Mouse (Mus musculus): ENCODE measurements around the gene Bsn.
A peak's percentile ranks its signal among the peaks of the same experiment; 100 is the strongest.
"Not testable (repeated sequence)": the region's sequence is repeated elsewhere in the genome, so short reads cannot be mapped to it uniquely, and the experiment has no call there.

The Bsn gene

DNA sequence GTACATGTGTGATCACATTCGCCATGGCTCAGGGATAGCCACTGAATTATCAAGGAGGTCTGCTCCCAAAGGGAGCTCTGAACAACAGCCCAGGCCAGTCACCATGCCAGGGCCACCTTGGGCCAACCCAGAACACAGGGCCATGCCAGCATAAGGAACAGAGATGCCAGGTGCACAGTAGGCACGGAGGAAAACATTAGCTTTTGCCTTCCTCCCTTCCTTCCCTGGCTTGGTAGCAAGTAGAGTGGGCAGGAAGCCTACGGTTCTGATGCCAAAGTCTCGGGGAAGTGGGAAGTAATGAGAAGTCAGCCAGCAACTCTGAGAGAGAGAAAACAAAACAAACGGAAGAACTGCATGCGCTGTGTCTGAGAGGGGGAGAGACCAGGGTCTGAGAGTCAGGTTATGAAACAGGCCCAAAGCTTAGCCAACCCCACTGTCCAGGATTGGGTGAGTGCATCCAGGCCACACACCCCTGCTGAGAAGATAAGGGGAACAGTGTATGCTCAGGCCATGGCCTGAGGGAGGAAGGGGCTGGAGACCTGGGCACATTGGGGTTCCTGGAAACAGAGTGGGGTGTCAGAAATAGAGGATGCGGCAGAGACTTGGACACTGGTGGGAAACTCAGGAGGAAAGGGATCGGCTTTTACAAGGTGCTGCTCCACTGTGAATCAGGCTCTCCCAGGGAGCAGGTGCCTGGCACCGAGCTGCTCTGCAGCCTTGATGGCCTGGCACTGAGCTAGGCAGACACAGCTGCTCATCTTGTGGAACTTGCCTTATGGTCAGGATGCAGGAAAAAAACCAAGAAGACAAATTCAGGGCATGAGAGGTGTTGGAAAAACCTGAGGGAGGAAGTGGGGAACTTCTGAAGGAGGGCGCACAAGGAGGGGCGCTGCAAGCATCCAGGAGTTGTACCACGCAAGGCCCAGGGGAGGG is 36.4 kb downstream of the Bsn start:
- no peak for DNase-seq (ENCODE audit: low read depth in 2 of 2, low spot score in 2 of 2)

DNA sequence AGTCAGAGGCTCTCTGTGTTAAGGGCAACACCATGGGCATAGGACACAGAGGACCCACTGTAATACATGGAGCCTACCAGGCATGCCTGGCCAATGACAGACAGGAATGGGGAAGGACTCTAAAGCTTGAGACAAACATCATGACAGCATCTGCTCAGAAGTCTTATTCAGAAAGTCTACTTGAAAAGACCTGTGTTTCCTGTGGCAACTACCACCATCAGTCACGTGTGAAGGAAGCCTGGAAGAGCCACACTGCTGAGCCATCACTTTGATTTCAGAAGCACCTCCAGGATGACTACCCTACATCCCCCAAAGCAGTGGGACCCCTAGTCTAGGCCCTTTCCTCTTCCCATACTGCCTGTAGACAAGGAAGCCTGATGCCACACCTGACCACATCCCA is 39.7 kb downstream of the Bsn start:
- DNase-seq (ENCODE audit: low read depth in 2 of 2, low spot score in 2 of 2): peak in 1 of 2 experiments; percentile 12

DNA sequence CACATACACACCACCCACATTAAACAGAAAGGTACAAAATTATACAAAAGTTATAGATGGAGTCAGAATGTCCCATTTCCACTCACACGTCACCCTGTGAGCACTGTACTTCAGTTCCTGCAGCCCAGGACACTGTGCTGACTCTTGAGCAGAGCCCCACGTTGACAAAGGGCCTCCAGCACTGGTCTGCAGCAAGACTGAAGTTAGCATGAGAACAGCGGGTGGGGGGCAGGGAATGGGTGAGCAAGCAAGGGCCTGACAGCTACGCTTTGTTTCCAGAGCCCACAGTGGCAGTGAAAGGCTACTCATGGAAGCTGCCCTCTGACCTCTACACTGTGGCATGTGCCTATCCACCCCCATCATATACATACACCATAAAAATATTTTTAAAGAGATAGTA is 40.4 kb downstream of the Bsn start:
- DNase-seq (ENCODE audit: low read depth in 2 of 2, low spot score in 2 of 2): no peak

DNA sequence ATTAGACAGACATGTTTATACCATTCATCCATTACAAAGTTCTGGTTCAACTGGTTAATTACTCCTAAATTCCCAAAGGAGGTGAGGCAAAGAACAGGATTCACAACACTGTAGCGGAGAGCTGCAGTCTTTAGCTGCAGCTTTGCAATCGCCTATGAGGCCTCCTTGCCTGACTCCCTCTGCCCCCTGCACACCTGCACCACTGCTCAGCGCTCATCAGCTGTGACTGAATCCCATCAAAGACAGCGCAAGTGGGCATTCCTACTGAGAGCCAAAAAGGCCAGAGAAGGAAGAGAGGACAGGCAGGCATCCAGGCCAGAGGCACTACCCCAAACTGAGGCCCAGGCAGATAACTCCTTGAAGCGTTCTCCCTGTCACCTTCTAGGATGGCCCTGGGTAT is 42.6 kb downstream of the Bsn start:
- DNase-seq (ENCODE audit: low read depth in 2 of 2, low spot score in 2 of 2): no peak

DNA sequence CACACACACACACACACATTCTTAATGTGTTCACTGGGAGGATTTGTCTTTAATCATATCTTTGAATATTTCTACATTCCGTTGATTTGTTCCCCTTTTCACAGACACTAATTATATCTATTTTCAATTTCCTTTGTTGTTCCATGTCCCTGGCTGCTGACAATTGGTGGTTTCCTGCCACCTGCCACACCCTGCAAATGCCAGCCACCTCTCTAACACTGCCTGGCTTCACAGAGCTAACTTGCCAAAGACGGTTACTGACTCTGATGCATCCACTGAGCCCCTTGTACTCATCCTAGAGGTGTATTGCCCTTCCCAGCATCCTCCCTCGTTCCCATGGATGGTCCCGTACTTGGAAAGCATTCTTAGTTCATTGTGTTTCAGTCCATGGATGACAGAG is 43.7 kb downstream of the Bsn start:
- peak; percentile 33 to 56 for DNase-seq (ENCODE audit: low read depth in 2 of 2, low spot score in 2 of 2)

DNA sequence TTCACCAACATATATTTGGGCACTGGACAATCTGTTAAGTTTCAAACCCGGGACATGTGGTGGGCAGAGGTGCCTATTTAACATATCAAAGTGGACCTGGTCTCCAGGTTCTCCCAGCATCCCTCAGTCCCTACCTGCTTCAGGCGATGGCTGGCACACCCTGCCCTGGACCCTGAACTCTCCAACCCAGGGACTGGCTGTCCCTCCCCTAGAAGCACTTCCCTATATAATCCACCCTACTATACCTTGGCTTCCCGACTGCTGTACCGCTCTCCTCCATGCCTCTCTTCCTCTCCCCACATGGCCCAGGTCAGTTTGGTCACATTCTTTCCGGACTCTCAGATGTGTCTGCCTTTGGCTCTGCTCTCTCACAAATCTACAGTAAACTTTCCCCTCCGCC is 44.4 kb downstream of the Bsn start:
- no peak for DNase-seq (ENCODE audit: low read depth in 2 of 2, low spot score in 2 of 2)

DNA sequence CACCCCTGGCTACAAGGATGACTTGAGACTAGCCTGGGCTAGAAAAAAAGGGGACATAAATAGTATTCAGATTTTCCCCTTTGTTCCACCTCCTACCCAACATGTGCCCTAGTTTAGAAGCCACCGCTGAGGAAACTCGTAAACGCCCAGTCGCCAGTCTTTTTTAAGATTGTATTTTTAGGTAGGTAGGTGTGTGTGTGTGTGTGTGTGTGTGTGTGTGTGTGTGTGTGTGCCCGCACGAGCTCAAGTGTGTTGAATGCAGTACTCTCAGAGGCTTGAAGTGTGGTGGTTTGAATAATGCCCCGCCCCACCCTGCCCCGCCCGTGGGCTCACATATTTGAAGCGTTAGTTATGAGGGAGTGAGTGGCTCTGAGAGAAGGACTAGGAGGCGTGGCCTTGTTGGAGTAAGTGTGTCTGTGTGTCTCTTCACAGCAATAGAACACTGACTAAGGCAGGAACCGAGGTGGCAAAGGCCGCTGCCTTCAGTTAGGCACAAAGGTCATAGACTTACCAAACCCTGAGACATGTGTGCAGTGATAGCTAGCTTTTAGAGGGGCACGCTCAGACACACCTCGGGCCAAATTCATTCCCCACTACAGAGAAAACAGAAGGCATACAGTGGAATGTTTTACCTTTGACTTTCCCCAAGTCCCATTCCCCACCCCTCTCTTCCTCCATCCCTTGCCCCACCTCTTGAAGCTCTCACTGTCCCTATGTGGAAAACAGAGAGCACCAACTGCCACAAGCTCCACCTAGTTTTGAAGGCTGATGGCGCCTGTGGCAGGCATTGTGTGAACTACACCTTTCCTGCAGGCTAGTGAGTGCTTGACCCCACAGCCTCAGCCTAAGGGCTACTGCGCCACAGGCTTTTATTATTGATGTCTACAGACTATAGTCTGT is 45.6 kb downstream of the Bsn start:
- DNase-seq (ENCODE audit: low read depth in 2 of 2, low spot score in 2 of 2): peak; percentile 32 to 44

DNA sequence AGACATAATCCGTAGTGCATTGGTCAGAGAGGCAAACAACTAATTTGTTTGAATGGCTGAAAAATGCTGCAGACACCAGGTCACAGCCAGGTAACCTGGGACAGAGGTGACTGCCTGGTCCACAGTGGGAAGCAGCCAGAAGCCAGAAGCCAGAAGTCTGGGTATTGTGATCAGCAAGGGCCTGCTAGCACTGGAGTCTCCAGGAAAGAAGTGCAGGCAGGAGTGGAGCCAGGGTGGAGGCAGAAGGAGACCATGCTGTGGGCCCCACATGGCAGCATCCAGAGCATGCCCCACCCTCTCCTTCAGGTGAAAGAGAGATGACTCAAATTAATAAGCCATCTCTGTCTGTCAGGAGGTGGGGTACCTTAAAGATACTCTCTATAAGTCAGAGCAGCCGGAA is 46.7 kb downstream of the Bsn start:
- DNase-seq (ENCODE audit: low read depth in 2 of 2, low spot score in 2 of 2): no peak

DNA sequence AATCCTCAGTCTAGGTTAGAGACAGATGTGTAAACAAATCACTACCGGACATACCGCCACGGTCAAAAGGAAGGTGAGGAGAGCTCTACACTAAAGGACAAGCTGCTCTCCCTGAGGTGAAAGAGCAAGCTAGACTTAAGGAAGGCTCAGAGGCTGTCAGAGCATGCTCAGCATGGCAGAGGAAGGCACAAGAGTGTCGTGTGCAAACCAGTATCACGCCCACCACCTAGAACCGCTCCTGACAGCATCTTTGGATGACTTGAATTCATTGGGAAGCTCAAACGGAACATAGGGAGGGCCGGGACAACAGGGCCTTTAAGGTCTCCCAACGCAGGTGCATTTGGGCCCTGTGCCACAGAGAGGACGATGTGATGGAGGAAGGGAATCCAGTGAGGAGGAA is 48.8 kb downstream of the Bsn start:
- no peak for DNase-seq (ENCODE audit: low read depth in 2 of 2, low spot score in 2 of 2)

DNA sequence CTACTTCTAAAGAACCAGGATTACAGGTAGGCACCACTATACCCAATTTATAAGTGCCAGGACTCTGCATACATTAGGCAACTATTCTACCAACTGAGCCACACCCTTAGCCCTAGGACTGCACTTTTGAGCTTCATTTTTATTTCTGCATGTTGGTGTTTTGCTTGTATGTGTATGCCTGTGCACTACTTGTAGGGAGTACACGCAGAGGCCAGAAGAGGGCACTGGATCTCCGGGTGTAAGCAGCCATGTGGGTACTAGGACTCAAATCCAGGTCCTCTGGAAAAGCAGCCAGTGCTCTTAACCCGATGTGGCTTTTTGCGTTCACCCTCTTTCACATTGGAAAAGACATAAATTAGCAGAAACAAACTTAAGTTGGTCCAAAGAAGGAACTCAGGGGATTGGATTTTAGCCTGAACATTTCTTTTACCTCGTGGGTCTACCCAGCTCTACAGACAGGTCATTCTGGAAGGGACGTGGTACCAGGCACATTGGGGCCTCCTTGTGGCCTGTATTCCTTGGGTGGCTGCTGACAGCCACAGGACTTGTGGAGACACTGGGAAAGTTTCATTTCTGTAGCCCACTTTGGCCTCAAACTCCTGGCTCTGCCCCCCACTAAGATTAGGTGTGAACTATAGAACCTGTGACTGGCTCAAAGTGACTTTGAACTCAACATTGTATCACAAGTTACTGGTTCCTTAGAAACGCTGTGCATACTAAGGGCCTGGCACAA is 50.1 kb downstream of the Bsn start:
- DNase-seq (ENCODE audit: low read depth in 2 of 2, low spot score in 2 of 2): no peak

DNA sequence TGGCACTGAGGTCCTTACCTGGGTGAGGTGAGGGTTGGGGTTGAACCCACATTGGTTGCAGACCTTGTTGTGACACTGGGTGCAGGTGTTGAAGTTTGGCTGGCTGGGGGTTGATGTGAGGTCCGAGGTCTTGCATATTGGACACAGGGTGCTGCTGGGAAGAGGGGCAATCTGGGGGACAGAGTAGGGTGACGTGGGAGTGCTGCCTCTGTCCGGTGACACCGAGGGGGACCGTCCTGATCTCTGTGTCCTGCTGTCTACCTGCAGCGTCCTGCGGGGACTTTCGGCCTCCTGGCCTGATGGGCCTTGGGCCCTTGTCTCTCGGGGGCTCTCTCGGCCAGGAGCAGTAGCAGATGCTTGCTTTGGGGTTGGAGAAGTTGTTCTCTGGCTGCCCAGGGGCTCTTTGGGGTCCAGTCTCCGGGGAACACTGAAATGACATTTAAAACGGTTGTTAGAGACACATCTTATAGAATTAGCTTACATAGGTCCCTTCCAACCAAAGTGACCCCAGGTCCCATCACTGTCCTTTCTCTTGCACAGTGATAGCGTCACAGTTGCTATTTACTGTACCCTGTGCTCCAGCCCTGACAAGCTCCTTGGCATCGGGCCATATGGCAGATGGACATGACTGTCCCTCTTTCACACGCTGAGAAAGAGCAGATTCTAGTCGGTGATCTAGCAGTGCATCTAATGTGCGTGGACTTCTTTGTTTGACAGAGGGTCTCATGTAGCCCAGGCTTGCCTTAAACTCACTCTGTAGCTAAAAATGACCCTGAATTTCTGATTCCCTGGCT is 50.8 kb downstream of the Bsn start:
- DNase-seq (ENCODE audit: low read depth in 2 of 2, low spot score in 2 of 2): no peak

DNA sequence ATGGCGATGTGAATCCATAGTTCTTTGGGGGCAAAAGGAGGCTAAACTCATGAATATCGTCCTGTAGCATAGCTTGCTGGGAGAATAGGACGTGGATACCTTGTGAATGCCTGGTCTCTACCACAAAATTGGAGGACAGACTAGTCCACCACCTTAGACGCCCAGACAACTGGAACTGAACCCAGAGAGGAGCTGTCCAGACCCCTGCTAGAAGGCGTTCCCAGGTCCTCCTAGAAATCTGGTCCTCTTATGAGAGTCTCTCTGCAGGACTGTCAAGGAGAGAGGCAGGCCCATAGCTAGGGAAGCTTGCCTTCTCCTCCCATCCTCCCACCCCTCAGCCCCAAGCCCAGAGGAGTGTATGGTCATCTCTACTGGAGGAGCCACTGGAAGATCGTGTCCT is 52.1 kb downstream of the Bsn start:
- DNase-seq (ENCODE audit: low read depth in 2 of 2, low spot score in 2 of 2): no peak

DNA sequence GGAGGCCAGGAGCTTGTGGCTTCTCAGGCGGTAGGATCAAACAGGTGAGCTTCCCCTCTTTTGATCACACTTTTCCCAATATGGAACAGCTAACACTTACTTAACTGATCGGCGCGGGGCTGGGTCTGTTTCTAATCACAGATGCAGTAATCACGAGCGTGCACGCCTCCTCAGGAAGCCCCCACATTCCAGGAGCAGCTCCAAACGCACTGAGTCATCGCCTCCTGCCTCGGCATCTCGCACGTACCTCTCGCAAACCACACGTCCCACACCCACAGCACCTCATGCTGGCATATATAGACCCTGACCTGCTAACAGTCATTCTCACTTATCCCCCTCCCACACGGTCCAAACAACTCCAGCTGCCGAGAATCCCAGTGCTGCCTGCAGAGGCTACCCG is 52.7 kb downstream of the Bsn start:
- DNase-seq (ENCODE audit: low read depth in 2 of 2, low spot score in 2 of 2): no peak

DNA sequence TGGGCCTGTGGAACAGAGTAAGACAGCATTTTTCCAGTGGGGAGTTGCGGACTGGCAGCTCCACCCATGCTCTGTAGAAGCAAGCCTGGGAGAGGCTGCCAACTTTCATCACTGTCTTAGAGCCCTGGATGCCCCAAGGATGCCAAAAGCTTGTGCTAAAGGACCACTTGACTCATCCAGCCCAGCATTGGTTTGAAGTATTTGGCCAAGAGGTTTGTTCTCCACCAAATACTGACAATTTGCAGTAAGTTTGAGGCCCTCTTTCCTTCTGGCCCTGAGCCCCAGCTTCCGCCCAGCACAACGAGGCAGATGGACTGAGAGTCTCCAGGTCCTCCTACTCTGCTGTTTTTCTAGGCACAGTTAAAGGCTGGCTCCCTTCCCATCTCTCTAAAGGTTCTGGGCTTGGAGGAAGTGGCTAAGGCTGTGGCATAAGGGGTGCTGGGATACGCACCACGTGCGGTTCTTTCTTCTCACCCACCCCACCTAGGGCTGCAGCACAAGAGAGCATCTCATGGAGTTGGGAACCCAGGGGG is 53.2 kb downstream of the Bsn start:
- DNase-seq (ENCODE audit: low read depth in 2 of 2, low spot score in 2 of 2): no peak

DNA sequence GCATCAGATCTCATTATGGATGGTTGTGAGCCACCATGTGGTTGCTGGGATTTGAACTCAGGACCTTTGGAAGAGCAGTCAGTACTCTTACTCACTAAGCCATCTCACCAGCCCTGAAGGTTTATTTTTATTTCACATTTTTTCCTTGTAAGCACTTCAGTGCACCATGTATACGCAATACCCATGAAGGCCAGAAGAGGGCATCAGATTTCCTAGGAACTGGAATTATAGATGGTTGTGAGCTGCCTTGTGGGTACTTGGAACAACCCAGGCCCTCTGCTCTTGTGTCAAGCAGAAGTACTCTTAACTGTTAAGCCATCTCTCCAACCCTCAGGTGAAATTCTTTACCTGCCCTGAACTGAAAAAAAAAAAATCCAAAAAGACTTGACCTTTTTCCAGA is 54.0 kb downstream of the Bsn start:
- peak; percentile 38 to 54 for DNase-seq (ENCODE audit: low read depth in 2 of 2, low spot score in 2 of 2)

DNA sequence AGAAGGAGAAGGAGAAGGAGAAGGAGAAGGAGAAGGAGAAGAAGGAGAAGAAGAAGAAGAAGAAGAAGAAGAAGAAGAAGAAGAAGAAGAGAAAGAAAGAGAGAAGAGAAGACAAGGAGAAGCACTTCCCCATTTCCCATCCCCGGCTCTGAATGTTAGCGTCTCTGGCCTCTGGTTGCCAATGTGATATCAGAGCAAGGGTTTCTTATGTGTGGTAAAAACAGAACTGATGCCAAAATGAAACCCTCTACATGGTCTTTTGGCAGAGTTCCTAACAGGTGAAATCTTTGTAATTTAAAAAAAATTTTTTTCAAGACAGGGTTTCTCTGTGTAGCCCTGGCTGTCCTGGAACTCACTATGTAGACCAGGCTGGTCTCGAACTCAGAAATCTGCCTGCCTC is 54.5 kb downstream of the Bsn start:
- not testable (repeated sequence) for DNase-seq (ENCODE audit: low read depth in 2 of 2, low spot score in 2 of 2)

DNA sequence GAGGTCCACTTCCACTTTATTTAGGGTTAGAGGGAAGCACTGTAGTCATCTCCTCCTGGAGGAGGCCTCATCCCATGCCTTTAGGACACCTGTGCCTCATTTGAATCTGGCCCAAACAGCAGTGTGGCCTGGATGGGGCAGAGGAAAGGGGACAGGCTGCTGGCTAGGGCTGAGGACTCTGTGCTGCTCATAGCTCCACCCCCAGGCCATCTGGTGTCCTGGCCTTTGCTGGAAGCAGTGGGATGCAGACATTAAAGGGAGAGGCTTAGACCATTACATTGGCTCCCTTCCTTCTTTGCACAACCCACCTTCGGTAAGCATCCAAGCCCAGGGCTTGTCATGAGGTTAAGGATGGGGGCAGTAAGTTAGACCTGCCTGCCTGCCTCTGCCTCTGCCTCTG is 56.7 kb downstream of the Bsn start:
- DNase-seq (ENCODE audit: low read depth in 2 of 2, low spot score in 2 of 2): no peak

DNA sequence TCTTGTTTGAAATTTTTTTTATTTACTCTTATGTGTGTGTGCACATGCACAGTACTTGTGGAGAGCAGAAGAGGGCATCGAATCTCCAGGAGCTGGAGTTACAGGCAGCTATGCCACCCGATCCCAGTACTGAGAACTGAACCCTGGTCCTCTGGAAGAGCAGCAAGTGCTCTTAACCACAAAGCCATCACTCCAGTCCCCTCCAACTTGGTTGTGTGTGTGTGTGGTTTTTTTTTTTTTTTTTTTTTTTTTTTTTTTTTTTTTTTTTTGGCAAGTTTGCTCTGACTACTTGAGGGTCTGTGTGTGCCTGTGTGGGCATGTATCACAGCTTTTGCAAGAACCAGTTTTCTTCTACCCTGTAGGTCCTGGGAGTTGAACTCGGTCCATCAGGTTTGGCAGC is 57.8 kb downstream of the Bsn start:
- no peak for DNase-seq (ENCODE audit: low read depth in 2 of 2, low spot score in 2 of 2)

DNA sequence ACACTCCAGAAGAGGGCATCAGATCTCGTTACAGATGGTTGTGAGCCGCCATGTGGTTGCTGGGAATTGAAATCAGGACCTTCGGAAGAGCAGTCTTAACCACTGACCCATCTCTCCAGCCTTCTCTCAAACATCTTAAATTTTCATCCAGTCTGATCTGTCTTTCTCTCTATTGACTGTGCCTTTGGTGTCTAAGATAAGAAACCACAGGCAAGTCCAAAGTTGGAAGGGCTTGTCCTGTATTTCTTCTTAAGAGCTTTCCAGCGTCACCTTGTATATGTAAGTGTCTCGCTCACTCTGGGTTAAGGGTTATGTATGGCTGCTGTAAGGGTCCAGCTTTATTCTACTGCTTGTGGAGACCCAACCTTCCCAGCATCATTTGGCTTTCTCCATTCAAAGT is 58.7 kb downstream of the Bsn start:
- no peak for DNase-seq (ENCODE audit: low read depth in 2 of 2, low spot score in 2 of 2)
